Mouse (Mus musculus): Measurements from ENCODE around the gene Hddc3. TPM values are rescaled to one million over a fixed set of nuclear protein-coding genes. Genes with fewer than 3 reads are reported as not detected.
"Not testable (repeated sequence)": the region's sequence is repeated elsewhere in the genome, so short reads cannot be mapped to it uniquely, and the experiment has no call there.

Gene Hddc3
- total RNA-seq, 2 experiments from 2014 or later: 45.3 to 54.8 TPM

- no peak for DNase-seq
Measured at GRCm38 (mm10) chr7:80369967-80370431, 27.1 kb downstream of the Hddc3 start.

GRCm38 (mm10) chr7:80370649-80371040 lies 27.7 kb downstream of the Hddc3 start:
- peak; percentile 87 for DNase-seq

GRCm38 (mm10) chr7:80371041-80371751 lies 28.3 kb downstream of the Hddc3 start, which contains the start of gene Man2a2:
Gene Man2a2 (minus strand): TSS chr7:80371375.
- DNase-seq: peak; percentile 92

- no peak for DNase-seq
Measured at GRCm38 (mm10) chr7:80372166-80372565, 29.3 kb downstream of the Hddc3 start.

- no peak for DNase-seq
Measured at GRCm38 (mm10) chr7:80372667-80373066, 29.8 kb downstream of the Hddc3 start.

GRCm38 (mm10) chr7:80373352-80373751 lies 30.4 kb downstream of the Hddc3 start:
- no peak for DNase-seq

- no peak for DNase-seq
Measured at GRCm38 (mm10) chr7:80373850-80374249, 30.9 kb downstream of the Hddc3 start.

GRCm38 (mm10) chr7:80374280-80374679 lies 31.4 kb downstream of the Hddc3 start:
- DNase-seq: no peak

- DNase-seq: no peak
Measured at GRCm38 (mm10) chr7:80374733-80375132, 31.8 kb downstream of the Hddc3 start.

- DNase-seq: no peak
Measured at GRCm38 (mm10) chr7:80375376-80376039, 32.6 kb downstream of the Hddc3 start.

- DNase-seq: no peak
Measured at GRCm38 (mm10) chr7:80376192-80376591, 33.3 kb downstream of the Hddc3 start.

GRCm38 (mm10) chr7:80377471-80377870 lies 34.6 kb downstream of the Hddc3 start:
- peak; percentile 83 for DNase-seq

- DNase-seq: peak; percentile 57
Measured at GRCm38 (mm10) chr7:80379531-80379930, 36.6 kb downstream of the Hddc3 start.

- DNase-seq: no peak
Measured at GRCm38 (mm10) chr7:80382919-80383318, 40.0 kb downstream of the Hddc3 start.

- peak; percentile 96 for DNase-seq
Measured at GRCm38 (mm10) chr7:80386235-80386930, 43.5 kb downstream of the Hddc3 start.

- DNase-seq: peak; percentile 41
Measured at GRCm38 (mm10) chr7:80387033-80387632, 44.2 kb downstream of the Hddc3 start.

GRCm38 (mm10) chr7:80387633-80388543 lies 45.0 kb downstream of the Hddc3 start, which contains the start of gene Fes:
Gene Fes (minus strand): TSS chr7:80387946.
- DNase-seq: peak; percentile 71

GRCm38 (mm10) chr7:80392119-80392518 lies 49.2 kb downstream of the Hddc3 start:
- no peak for DNase-seq

- no peak for DNase-seq
Measured at GRCm38 (mm10) chr7:80394600-80394999, 51.7 kb downstream of the Hddc3 start.

- not testable (repeated sequence) for DNase-seq
Measured at GRCm38 (mm10) chr7:80396427-80396826, 53.5 kb downstream of the Hddc3 start.

GRCm38 (mm10) chr7:80397986-80398385 lies 55.1 kb downstream of the Hddc3 start:
- DNase-seq: no peak

Measured in adrenal gland, postnatal 10 days (tissue).